Mouse (Mus musculus): ENCODE results near the gene Olfr975. TPM values are rescaled to one million over a fixed set of nuclear protein-coding genes. Genes with fewer than 3 reads are reported as not detected.

Olfr975 gene
- not detected for polyA plus RNA-seq (2017; shearing (Covaris generic))

DNA sequence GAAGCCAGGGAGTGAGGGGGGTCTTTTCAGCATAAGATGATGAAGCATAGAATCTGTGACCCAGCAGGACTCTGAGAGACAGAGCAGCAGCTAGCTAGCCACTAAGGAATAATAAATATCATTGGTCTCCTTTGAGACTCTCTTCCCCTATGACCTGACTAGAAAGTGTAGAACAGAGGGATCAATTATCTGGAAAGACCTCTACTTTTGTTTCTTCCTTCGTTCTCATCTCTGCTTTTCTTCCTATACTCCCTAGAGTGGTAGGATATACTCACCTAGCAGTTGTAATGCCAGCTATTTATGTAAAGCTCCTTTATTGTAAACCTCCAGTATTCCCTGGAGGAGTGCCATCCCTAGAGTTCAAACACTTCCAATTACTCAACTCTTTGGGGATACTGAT lies at the start of gene Olfr975:
TSS of gene Olfr975 (minus strand) at position 101 of the 400 bp plus-strand sequence.

DNA sequence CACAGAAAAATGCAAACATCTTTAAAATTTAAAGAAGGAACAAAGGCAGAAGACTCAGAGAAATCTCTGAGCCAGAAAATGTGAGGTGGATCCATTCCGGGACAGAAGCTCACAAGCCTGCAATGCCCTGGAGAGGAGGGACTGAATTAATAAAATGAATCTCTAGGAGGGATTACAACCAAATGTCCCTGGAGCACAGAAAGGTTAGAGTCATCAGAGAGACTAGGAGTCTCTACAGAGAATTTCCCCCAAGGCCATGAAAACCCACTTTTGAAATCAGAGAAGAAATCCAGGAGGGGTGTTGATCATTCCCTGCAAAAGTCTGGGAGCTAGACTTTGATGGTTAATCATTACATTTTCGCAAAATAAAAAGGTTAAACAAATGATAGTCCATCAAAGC lies 40.0 kb upstream of the Olfr975 start, which contains the start of gene Olfr978:
TSS of gene Olfr978 (plus strand) at position 301 of the 400 bp plus-strand sequence.

DNA sequence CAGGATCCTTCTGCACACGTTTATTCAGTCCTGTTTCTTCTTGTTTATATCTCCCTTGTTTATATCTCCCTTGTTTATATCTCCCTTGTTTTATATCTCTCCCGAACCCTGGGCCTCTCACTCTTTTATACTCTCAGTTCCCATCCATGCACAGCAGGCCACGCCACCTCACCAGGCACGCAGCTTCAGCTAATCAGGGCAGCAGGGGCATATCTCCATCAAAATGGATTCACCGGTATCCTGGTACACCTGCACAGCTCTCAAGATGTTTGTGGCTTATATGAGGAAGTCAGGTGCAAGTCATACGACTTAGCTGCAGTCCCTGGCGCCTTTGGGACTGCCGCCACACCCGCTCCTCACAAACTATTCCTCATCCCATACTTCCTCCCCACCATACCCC lies 9.2 kb upstream of the Olfr975 start, which contains the start of gene Olfr976:
TSS of gene Olfr976 (minus strand) at position 101 of the 400 bp plus-strand sequence.

GRCm38 (mm10) chr9:39937201-39937600 lies 14.6 kb downstream of the Olfr975 start, which contains the start of gene Olfr974:
TSS of gene Olfr974 (plus strand) at chr9:39937501.

GRCm38 (mm10) chr9:39907036-39907435 lies 44.8 kb downstream of the Olfr975 start, which contains the start of gene Olfr229:
TSS of gene Olfr229 (plus strand) at chr9:39907336.

Other genes starting within 250 kb of the Olfr975 start
- gene Olfr149, start 244.9 kb downstream of the Olfr975 start, polyA plus RNA-seq (2017; shearing (Covaris generic)): not detected
- gene Olfr965, start 240.7 kb downstream of the Olfr975 start, polyA plus RNA-seq (2017; shearing (Covaris generic)): not detected
- gene Olfr150, start 221.1 kb downstream of the Olfr975 start, polyA plus RNA-seq (2017; shearing (Covaris generic)): not detected
- not detected for gene Olfr967, start 205.8 kb downstream of the Olfr975 start, polyA plus RNA-seq (2017; shearing (Covaris generic))
- not detected for gene Olfr968, start 168.8 kb downstream of the Olfr975 start, polyA plus RNA-seq (2017; shearing (Covaris generic))
- gene Olfr969, start 161.1 kb downstream of the Olfr975 start, polyA plus RNA-seq (2017; shearing (Covaris generic)): not detected
- not detected for gene Olfr970, start 143.2 kb downstream of the Olfr975 start, polyA plus RNA-seq (2017; shearing (Covaris generic))
- gene Olfr971, start 115.2 kb downstream of the Olfr975 start, polyA plus RNA-seq (2017; shearing (Covaris generic)): not detected
- not detected for gene Olfr972, start 85.6 kb downstream of the Olfr975 start, polyA plus RNA-seq (2017; shearing (Covaris generic))
- not detected for gene Olfr229, start 44.7 kb downstream of the Olfr975 start, polyA plus RNA-seq (2017; shearing (Covaris generic))
- not detected for gene Olfr974, start 14.5 kb downstream of the Olfr975 start, polyA plus RNA-seq (2017; shearing (Covaris generic))
- gene Olfr976, start 9.1 kb upstream of the Olfr975 start, polyA plus RNA-seq (2017; shearing (Covaris generic)): not detected
- gene Olfr978, start 40.1 kb upstream of the Olfr975 start, polyA plus RNA-seq (2017; shearing (Covaris generic)): not detected
- gene Olfr979, start 51.4 kb upstream of the Olfr975 start, polyA plus RNA-seq (2017; shearing (Covaris generic)): not detected
- not detected for gene Olfr980, start 57.5 kb upstream of the Olfr975 start, polyA plus RNA-seq (2017; shearing (Covaris generic))
- gene Olfr981, start 69.4 kb upstream of the Olfr975 start, polyA plus RNA-seq (2017; shearing (Covaris generic)): not detected
- gene Olfr982, start 121.8 kb upstream of the Olfr975 start, polyA plus RNA-seq (2017; shearing (Covaris generic)): not detected
- gene Olfr983, start 141.5 kb upstream of the Olfr975 start, polyA plus RNA-seq (2017; shearing (Covaris generic)): not detected
- 0.05 TPM for gene Olfr984, start 162.2 kb upstream of the Olfr975 start, polyA plus RNA-seq (2017; shearing (Covaris generic))
- not detected for gene Olfr985, start 178.1 kb upstream of the Olfr975 start, polyA plus RNA-seq (2017; shearing (Covaris generic))
- gene Tmem225, start 196.1 kb upstream of the Olfr975 start, polyA plus RNA-seq (2017; shearing (Covaris generic)): not detected
- gene Olfr986, start 228.9 kb upstream of the Olfr975 start, polyA plus RNA-seq (2017; shearing (Covaris generic)): not detected
- gene Zfp202, start 240.3 kb upstream of the Olfr975 start, polyA plus RNA-seq (2017; shearing (Covaris generic)): 4.7 TPM

Measured in CD4-positive, CD25-positive, alpha-beta regulatory T cell, adult 9 weeks (primary cell).